Mouse (Mus musculus): ENCODE measurements around the gene Fxyd6. TPM values are rescaled to one million over a fixed set of nuclear protein-coding genes. Genes with fewer than 3 reads are reported as not detected.

The Fxyd6 gene
- polyA plus RNA-seq, 1 experiment from 2014 or later = 137 TPM

- WGBS = 70% methylated on average over 2 of the region's 2 CpGs
Measured at GRCm38 (mm10) chr9:45355192-45355591, 14.8 kb upstream of the Fxyd6 start.

GRCm38 (mm10) chr9:45358356-45358755 is 11.6 kb upstream of the Fxyd6 start:
- no peaks in the 10 kb centered on the region for H3K36me3 ChIP-seq
- H3K27me3 ChIP-seq = no peaks in the 10 kb centered on the region
- no peak overlapping the region for H3K4me2 ChIP-seq (replicated peaks)
- H3K4me1 ChIP-seq = peaks cover 23% of the 10 kb centered on the region; the same call in 1 of the 2 replicates
- ATAC-seq (ENCODE audit: low FRiP score, low read depth) = no peak
- no peaks in the 10 kb centered on the region for H3K9me3 ChIP-seq
- H3K27ac ChIP-seq = no peak overlapping the region
- 40% methylated on average over 7 of the region's 7 CpGs for WGBS
- H3K9ac ChIP-seq = no peak overlapping the region
- H3K4me3 ChIP-seq = no peak overlapping the region

More at GRCm38 (mm10) chr9:45355192-45355591, 14.8 kb upstream of the Fxyd6 start:
- no peaks in the 10 kb centered on the region for H3K36me3 ChIP-seq
- no peak overlapping the region for H3K27ac ChIP-seq
- H3K4me3 ChIP-seq = no peak overlapping the region
- no peaks in the 10 kb centered on the region; the same call in 1 of the 2 replicates for H3K9me3 ChIP-seq
- no peak for ATAC-seq (ENCODE audit: low FRiP score, low read depth)
- H3K4me2 ChIP-seq (replicated peaks) = no peak overlapping the region
- H3K4me1 ChIP-seq = peaks cover 13% of the 10 kb centered on the region; the same call in 1 of the 2 replicates
- H3K27me3 ChIP-seq = no peaks in the 10 kb centered on the region
- H3K9ac ChIP-seq = no peak overlapping the region

- Histone ChIP-seq H3K4me3 (no peak overlapping the region), H3K4me1 (peaks cover 23% of the 10 kb centered on the region; the same call in 1 of the 2 replicates), H3K27me3 (no peaks in the 10 kb centered on the region; the same call in 1 of the 2 replicates), H3K27ac (peak overlapping the region; percentile 61; the same call in 1 of the 2 replicates), H3K36me3 (no peaks in the 10 kb centered on the region), H3K4me2 (replicated peaks) (no peak overlapping the region), H3K9me3 (no peaks in the 10 kb centered on the region), H3K9ac (no peak overlapping the region)
- ATAC-seq (ENCODE audit: low FRiP score, low read depth) = peak; percentile 44; the same call in 1 of the 2 replicates
- WGBS = 19% methylated on average over 2 of the region's 2 CpGs
Measured at GRCm38 (mm10) chr9:45362051-45362461, 7.9 kb upstream of the Fxyd6 start.

GRCm38 (mm10) chr9:45363639-45364214 is 6.3 kb upstream of the Fxyd6 start:
- no peaks in the 10 kb centered on the region for H3K36me3 ChIP-seq
- no peak overlapping the region for H3K9ac ChIP-seq
- H3K4me3 ChIP-seq = no peak overlapping the region
- no peak for ATAC-seq (ENCODE audit: low FRiP score, low read depth)
- 64% methylated on average over 7 of the region's 7 CpGs for WGBS
- no peaks in the 10 kb centered on the region; the same call in 1 of the 2 replicates for H3K27me3 ChIP-seq
- peaks cover 17% of the 10 kb centered on the region; the same call in 1 of the 2 replicates for H3K4me1 ChIP-seq
- no peak overlapping the region for H3K27ac ChIP-seq
- H3K9me3 ChIP-seq = no peaks in the 10 kb centered on the region
- H3K4me2 ChIP-seq (replicated peaks) = no peak overlapping the region

GRCm38 (mm10) chr9:45367716-45368115 is 2.3 kb upstream of the Fxyd6 start:
- Histone ChIP-seq H3K9ac (no peak overlapping the region), H3K27ac (no peak overlapping the region), H3K4me2 (replicated peaks) (no peak overlapping the region), H3K9me3 (no peaks in the 10 kb centered on the region), H3K4me1 (peaks cover 22% of the 10 kb centered on the region), H3K27me3 (no peaks in the 10 kb centered on the region; the same call in 1 of the 2 replicates), H3K4me3 (no peak overlapping the region), H3K36me3 (no peaks in the 10 kb centered on the region)
- no peak for ATAC-seq (ENCODE audit: low FRiP score, low read depth)
- 73% methylated on average over 8 of the region's 8 CpGs for WGBS

- H3K9me3 ChIP-seq = no peaks in the 10 kb centered on the region
- H3K27ac ChIP-seq = no peak overlapping the region
- no peak overlapping the region for H3K9ac ChIP-seq
- H3K27me3 ChIP-seq = no peaks in the 10 kb centered on the region; the same call in 1 of the 2 replicates
- H3K4me3 ChIP-seq = no peak overlapping the region
- WGBS = 43% methylated on average over 5 of the region's 5 CpGs
- ATAC-seq (ENCODE audit: low FRiP score, low read depth) = no peak
- peaks cover 28% of the 10 kb centered on the region for H3K4me1 ChIP-seq
- no peak overlapping the region for H3K4me2 ChIP-seq (replicated peaks)
- H3K36me3 ChIP-seq = no peaks in the 10 kb centered on the region
Measured at GRCm38 (mm10) chr9:45368341-45368901, 1.6 kb upstream of the Fxyd6 start.

- Histone ChIP-seq H3K9me3 (no peaks in the 10 kb centered on the region), H3K4me2 (replicated peaks) (peak overlapping the region; percentile 84), H3K4me1 (peaks cover 38% of the 10 kb centered on the region), H3K9ac (peak overlapping the region; percentile 83), H3K36me3 (peaks cover 4% of the 10 kb centered on the region), H3K27me3 (no peaks in the 10 kb centered on the region; the same call in 1 of the 2 replicates), H3K4me3 (peak overlapping the region; percentile 71), H3K27ac (peak overlapping the region; percentile 63)
- peak; percentile 21; the same call in 1 of the 2 replicates for ATAC-seq (ENCODE audit: low FRiP score, low read depth)
- 4% methylated on average over 25 of the region's 25 CpGs for WGBS
Measured at GRCm38 (mm10) chr9:45370616-45371336, 791 bp downstream of the Fxyd6 start.

GRCm38 (mm10) chr9:45371337-45371707 is 1.3 kb downstream of the Fxyd6 start:
- peaks cover 43% of the 10 kb centered on the region for H3K4me1 ChIP-seq
- no peaks in the 10 kb centered on the region; the same call in 1 of the 2 replicates for H3K27me3 ChIP-seq
- peak overlapping the region; percentile 83 for H3K9ac ChIP-seq
- peaks cover 9% of the 10 kb centered on the region for H3K36me3 ChIP-seq
- H3K4me2 ChIP-seq (replicated peaks) = peak overlapping the region; percentile 84
- no peaks in the 10 kb centered on the region for H3K9me3 ChIP-seq
- H3K27ac ChIP-seq = 0 out of 2 replicates have a peak overlapping the region, but pooled peaks have one; percentile 63
- peak overlapping the region; percentile 71 for H3K4me3 ChIP-seq
- WGBS = 48% methylated on average over 2 of the region's 2 CpGs
- no peak for ATAC-seq (ENCODE audit: low FRiP score, low read depth)

- Histone ChIP-seq H3K27me3 (no peaks in the 10 kb centered on the region), H3K36me3 (peaks cover 13% of the 10 kb centered on the region), H3K4me3 (no peak overlapping the region), H3K27ac (no peak overlapping the region; the same call in 1 of the 2 replicates), H3K9me3 (no peaks in the 10 kb centered on the region), H3K4me1 (peaks cover 43% of the 10 kb centered on the region), H3K4me2 (replicated peaks) (0 out of 2 replicates have a peak overlapping the region, but pooled peaks have one; percentile 4), H3K9ac (no peak overlapping the region)
- ATAC-seq (ENCODE audit: low FRiP score, low read depth) = no peak
- 48% methylated on average over 3 of the region's 3 CpGs for WGBS
Measured at GRCm38 (mm10) chr9:45373896-45374295, 3.9 kb downstream of the Fxyd6 start.

GRCm38 (mm10) chr9:45374988-45375502 is 5.1 kb downstream of the Fxyd6 start:
- peaks cover 13% of the 10 kb centered on the region for H3K36me3 ChIP-seq
- no peak overlapping the region for H3K4me3 ChIP-seq
- no peak for ATAC-seq (ENCODE audit: low FRiP score, low read depth)
- no peak overlapping the region for H3K27ac ChIP-seq
- no peak overlapping the region for H3K9ac ChIP-seq
- H3K9me3 ChIP-seq = no peaks in the 10 kb centered on the region
- H3K27me3 ChIP-seq = no peaks in the 10 kb centered on the region
- no peak overlapping the region for H3K4me2 ChIP-seq (replicated peaks)
- 77% methylated on average over 6 of the region's 6 CpGs for WGBS
- H3K4me1 ChIP-seq = peaks cover 37% of the 10 kb centered on the region

GRCm38 (mm10) chr9:45376427-45376826 is 6.4 kb downstream of the Fxyd6 start:
- Histone ChIP-seq H3K27ac (no peak overlapping the region), H3K36me3 (peaks cover 17% of the 10 kb centered on the region), H3K4me1 (peaks cover 34% of the 10 kb centered on the region), H3K9me3 (no peaks in the 10 kb centered on the region), H3K4me3 (no peak overlapping the region), H3K4me2 (replicated peaks) (no peak overlapping the region), H3K27me3 (no peaks in the 10 kb centered on the region), H3K9ac (no peak overlapping the region)
- ATAC-seq (ENCODE audit: low FRiP score, low read depth) = no peak
- 67% methylated on average over 4 of the region's 4 CpGs for WGBS

GRCm38 (mm10) chr9:45376883-45377282 is 6.9 kb downstream of the Fxyd6 start:
- Histone ChIP-seq H3K9ac (no peak overlapping the region), H3K27me3 (no peaks in the 10 kb centered on the region), H3K36me3 (peaks cover 18% of the 10 kb centered on the region), H3K4me3 (no peak overlapping the region), H3K27ac (no peak overlapping the region), H3K9me3 (no peaks in the 10 kb centered on the region), H3K4me2 (replicated peaks) (no peak overlapping the region), H3K4me1 (peaks cover 30% of the 10 kb centered on the region)
- no peak for ATAC-seq (ENCODE audit: low FRiP score, low read depth)
- WGBS = 84% methylated on average over 2 of the region's 2 CpGs

Measured in limb, embryonic 13.5 days (tissue).